Mouse (Mus musculus): ENCODE data around the gene Ldah.

GRCm38 (mm10) chr12:8299143-8300110 is 91.5 kb downstream of the Ldah start:
- TF ChIP-seq POLR2A (IDR thresholded peaks at IDR 0.05; ENCODE audit: insufficient read depth, low read depth, low read length) (no peak), CTCF (IDR thresholded peaks at IDR 0.05) (no peak)

Data from heart, adult 2 months (tissue).